Mouse (Mus musculus) lung, postnatal 0 days (tissue): ENCODE data around the gene Far1. TPM values are rescaled to one million over a fixed set of nuclear protein-coding genes. Genes with fewer than 3 reads are reported as not detected.

Experiments
- ATAC-seq: fragments of 200-750 bp; cut with Nextera tagmentation; 2 replicates; pipeline ENCODE4 v1.8.0; 2017; ENCODE audit warnings: moderate library complexity
- DNase-seq: peaks from one replicate; pipeline ENCODE4 v3.0.0-alpha.2; 2016; ENCODE audit warnings: low spot score
- H3K27ac ChIP-seq: fragments of 300-500 bp; sonication (generic); 2 replicates; pipeline ENCODE4 v1.5.1; 2014; ENCODE audit warnings: antibody characterized with exemption, mild to moderate bottlenecking, low read length, mixed read lengths
- H3K27me3 ChIP-seq: fragments of 300-500 bp; sonication (generic); replicated peaks from 2 replicates; pipeline ENCODE4 v1.6.1; 2014; ENCODE audit warnings: low read length, mixed read lengths; ENCODE audit not compliant: insufficient read depth
- H3K36me3 ChIP-seq: fragments of 300-500 bp; sonication (generic); 2 replicates; pipeline ENCODE4 v1.6.1; 2014; ENCODE audit warnings: low read length, mixed read lengths; ENCODE audit not compliant: insufficient read depth
- H3K4me1 ChIP-seq: fragments of 300-500 bp; sonication (generic); 2 replicates; pipeline ENCODE4 v1.6.1; 2014; ENCODE audit warnings: antibody characterized with exemption, low read depth, low read length, mixed read lengths; ENCODE audit not compliant: insufficient read depth
- H3K4me2 ChIP-seq: fragments of 300-500 bp; sonication (generic); replicated peaks from 2 replicates; pipeline ENCODE4 v1.6.1; 2014; ENCODE audit warnings: low read depth, mild to moderate bottlenecking, low read length, moderate library complexity, mixed read lengths
- H3K4me3 ChIP-seq: fragments of 300-500 bp; sonication (generic); 2 replicates; pipeline ENCODE4 v1.5.1; 2014; ENCODE audit warnings: low read depth, low read length
- H3K9ac ChIP-seq: fragments of 300-500 bp; sonication (generic); replicated peaks from 2 replicates; pipeline ENCODE4 v1.6.1; 2014; ENCODE audit warnings: low read depth, mild to moderate bottlenecking
- H3K9me3 ChIP-seq: fragments of 300-500 bp; sonication (generic); 2 replicates; pipeline ENCODE4 v1.6.1; 2016; ENCODE audit warnings: low read length, mixed read lengths
- CTCF ChIP-seq: IDR thresholded peaks from 2 replicates; pipeline ENCODE4 v1.5.1; 2016; ENCODE audit warnings: antibody characterized with exemption, mild to moderate bottlenecking
- EP300 ChIP-seq: IDR thresholded peaks from 2 replicates; pipeline ENCODE4 v1.6.1; 2016; ENCODE audit warnings: antibody characterized with exemption, mild to moderate bottlenecking, control low read depth
- WGBS: fragments of 180-500 bp; shearing (Covaris S2); extraction: QIAGEN DNeasy Blood & Tissue Kit; methylation state at CpG from one replicate; pipeline ENCODE4 v1.1.7; 2014; 5-methylcytosine and 5-hydroxymethylcytosine counted together
- polyA plus RNA-seq: library from polyadenylated mRNA; unstranded; fragments of >200 nt; fragmentation: Nextera tagmentation; extraction: Ambion mirVana; gene quantifications from 2 replicates; pipeline ENCODE4 v1.2.1, GENCODE M21; 2015

Far1 gene
- polyA plus RNA-seq = 39.9 and 50.2 TPM in 2 replicates

GRCm38 (mm10) chr7:113513286-113513962 is at the start of gene Far1:
Far1 (plus strand) TSS chr7:113513834.
- Histone ChIP-seq H3K9me3 (no peaks in the 10 kb centered on the region), H3K4me3 (peak within 1 kb of the TSS; percentile 91), H3K27ac (peak within 1 kb of the TSS; percentile 86), H3K4me2 (peak within 1 kb of the TSS; percentile 85), H3K9ac (peak within 1 kb of the TSS; percentile 84), H3K27me3 (no peaks in the 10 kb centered on the region), H3K36me3 (no peaks in the 10 kb centered on the region), H3K4me1 (no peaks in the 10 kb centered on the region)
- WGBS = under 1% methylated on average over 55 of the region's 71 CpGs
- ATAC-seq (peak; percentile 98), DNase-seq (peak; percentile 100)
- peak; percentile 67 for TF ChIP-seq CTCF
- TF ChIP-seq EP300 = no peak

DNA sequence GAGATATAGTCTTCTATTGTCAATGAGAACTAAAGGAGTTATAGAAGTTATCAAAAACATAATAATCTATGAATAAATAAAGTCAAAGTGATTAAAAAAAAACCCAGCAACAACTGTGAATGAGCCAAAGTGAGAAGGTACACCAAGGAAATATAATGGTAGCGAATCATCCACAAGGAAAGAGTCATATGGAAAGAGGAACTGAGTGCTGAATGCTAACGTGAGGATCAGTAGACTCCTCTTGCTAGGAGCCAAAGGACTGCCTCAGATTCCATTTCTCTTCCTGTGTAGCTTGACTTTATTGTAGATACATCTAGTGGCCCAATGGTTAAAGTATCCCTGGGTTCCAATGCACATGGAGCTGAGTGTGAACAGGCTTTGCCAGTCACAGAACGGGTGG is 45.3 kb upstream of the Far1 start:
- Histone ChIP-seq H3K27me3 (no peaks in the 10 kb centered on the region), H3K36me3 (no peaks in the 10 kb centered on the region), H3K9ac (no peak overlapping the region), H3K9me3 (no peaks in the 10 kb centered on the region), H3K4me3 (no peak overlapping the region), H3K27ac (no peak overlapping the region), H3K4me2 (no peak overlapping the region), H3K4me1 (no peaks in the 10 kb centered on the region)
- no peak for ATAC-seq
- DNase-seq = no peak
- WGBS = 83% methylated on average over 3 of the region's 3 CpGs
- TF ChIP-seq CTCF = no peak
- TF ChIP-seq EP300 = no peak

DNA sequence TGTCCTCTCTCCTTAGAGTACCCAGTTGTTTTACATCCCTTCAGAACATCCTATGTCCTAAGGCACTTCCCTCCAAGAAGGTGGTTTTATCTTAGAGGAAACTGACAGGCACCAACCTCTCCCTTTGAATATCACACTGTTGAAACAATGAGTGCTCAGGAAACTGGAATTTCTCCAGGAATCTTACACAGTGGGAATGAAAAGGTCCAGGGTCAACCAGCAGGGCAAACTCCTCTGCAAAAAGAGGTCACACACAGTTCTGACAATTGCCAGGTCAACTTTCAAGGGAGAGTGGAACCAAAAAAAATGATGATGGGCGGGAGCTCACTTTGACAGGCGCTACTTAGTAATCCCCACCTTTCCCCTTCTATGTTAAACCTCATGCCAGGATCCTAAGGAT is 43.0 kb upstream of the Far1 start:
- H3K9me3 ChIP-seq = no peaks in the 10 kb centered on the region
- no peak overlapping the region for H3K4me2 ChIP-seq
- DNase-seq (no peak), ATAC-seq (no peak)
- 73% methylated on average over 2 of the region's 2 CpGs for WGBS
- TF ChIP-seq CTCF (no peak), EP300 (no peak)
- no peaks in the 10 kb centered on the region for H3K36me3 ChIP-seq
- H3K9ac ChIP-seq = no peak overlapping the region
- no peaks in the 10 kb centered on the region for H3K27me3 ChIP-seq
- H3K4me3 ChIP-seq = no peak overlapping the region
- H3K4me1 ChIP-seq = no peaks in the 10 kb centered on the region
- H3K27ac ChIP-seq = no peak overlapping the region

DNA sequence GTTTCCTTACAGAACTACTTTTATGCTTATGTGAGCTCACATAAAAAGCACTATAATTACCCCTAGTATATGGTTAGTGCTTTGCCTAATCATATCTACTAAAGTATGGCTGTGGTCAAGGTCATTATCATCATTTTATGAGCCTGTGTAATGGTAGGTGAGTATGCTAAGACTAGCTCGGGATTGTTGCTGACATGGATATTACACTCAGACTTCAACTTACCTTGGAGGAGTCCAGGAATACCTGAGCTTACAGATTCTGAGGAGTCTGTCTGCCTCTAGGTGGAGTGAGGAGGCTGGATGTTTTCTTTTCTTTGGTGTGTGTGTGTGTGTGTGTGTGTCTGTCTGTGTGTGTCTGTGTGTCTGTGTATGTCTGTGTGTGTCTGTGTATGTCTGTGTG is 42.0 kb upstream of the Far1 start:
- Histone ChIP-seq H3K9ac (no peak overlapping the region), H3K4me3 (no peak overlapping the region), H3K4me1 (no peaks in the 10 kb centered on the region), H3K9me3 (no peaks in the 10 kb centered on the region), H3K36me3 (no peaks in the 10 kb centered on the region), H3K27me3 (no peaks in the 10 kb centered on the region), H3K27ac (no peak overlapping the region), H3K4me2 (no peak overlapping the region)
- WGBS = 54% methylated on average over 1 of the region's 1 CpGs
- no peak for ATAC-seq
- no peak for DNase-seq
- TF ChIP-seq CTCF (no peak), EP300 (no peak)

- TF ChIP-seq CTCF (no peak), EP300 (no peak)
- Histone ChIP-seq H3K9me3 (no peaks in the 10 kb centered on the region), H3K4me1 (no peaks in the 10 kb centered on the region), H3K36me3 (no peaks in the 10 kb centered on the region), H3K9ac (no peak overlapping the region), H3K4me2 (no peak overlapping the region), H3K27ac (no peak overlapping the region), H3K27me3 (no peaks in the 10 kb centered on the region), H3K4me3 (no peak overlapping the region)
- ATAC-seq (no peak), DNase-seq (no peak)
- 60% methylated on average over 2 of the region's 2 CpGs for WGBS
These were observed 17.8 kb upstream of the Far1 start for GRCm38 (mm10) chr7:113495792-113496191.

DNA sequence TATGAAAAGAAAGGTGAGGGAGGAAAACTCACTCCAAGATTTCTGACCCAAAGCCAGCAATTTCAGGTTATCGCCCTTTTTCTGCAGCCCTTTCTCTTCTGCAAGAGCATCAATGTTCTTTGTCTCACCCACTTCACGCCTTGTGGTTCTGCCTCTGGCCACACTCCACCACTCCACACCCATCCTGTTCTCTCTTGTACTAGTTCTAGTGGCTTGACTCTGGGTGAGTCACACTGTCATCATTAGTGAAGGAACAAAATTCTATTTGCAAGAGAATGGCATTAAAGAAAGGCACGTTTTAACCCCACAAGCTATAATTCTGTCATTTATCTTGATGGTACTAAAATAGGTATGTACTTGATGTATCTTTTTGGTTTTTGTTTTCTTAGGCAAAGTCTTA is 15.2 kb upstream of the Far1 start:
- WGBS = 60% methylated on average over 3 of the region's 3 CpGs
- Histone ChIP-seq H3K9me3 (no peaks in the 10 kb centered on the region), H3K36me3 (no peaks in the 10 kb centered on the region), H3K4me3 (no peak overlapping the region), H3K27ac (no peak overlapping the region), H3K4me2 (no peak overlapping the region), H3K4me1 (no peaks in the 10 kb centered on the region), H3K9ac (no peak overlapping the region), H3K27me3 (no peaks in the 10 kb centered on the region)
- ATAC-seq (no peak), DNase-seq (peak; percentile 25)
- no peak for TF ChIP-seq EP300
- TF ChIP-seq CTCF = no peak
